ENCODE assay signal across 22 mouse cellular contexts in genomic region chr10:116156699-116157098, GRCm38 (mm10). TPM values are rescaled to one million over a fixed set of nuclear protein-coding genes. Genes with fewer than 3 reads are reported as not detected.
A peak's percentile ranks its signal among the peaks of the same experiment; 100 is the strongest.
DNase-seq lines count a peak whose midpoint lies in the region; ATAC-seq lines count a peak whose summit lies in the region.
"Had no signal": no experiment of that assay in that cellular context is flagged by ENCODE, and none has a peak within 500 bp of the region (broad histone marks: within the 10 kb centered on the region; RNA-seq: fewer than 3 reads in every experiment).

No protein-coding gene starts in this region.

- intact Hi-C loops in gastrocnemius, postnatal 14 days (cut with DNase I; ENCODE audit: low total_unique reads) = no loop called here

- peak; percentile 97 for ATAC-seq in granulocyte monocyte progenitor cell, adult 5-6 weeks (replicated peaks; ENCODE audit: poor library complexity, severe bottlenecking)
- peak; percentile 98 for ATAC-seq in megakaryocyte progenitor cell, adult 5-6 weeks (replicated peaks; ENCODE audit: poor library complexity)
- no peak for ATAC-seq in megakaryocyte-erythroid progenitor cell, adult 5-6 weeks (replicated peaks; ENCODE audit: low FRiP score, low TSS enrichment, poor library complexity, severe bottlenecking)
- ATAC-seq: CD4-positive, CD25-positive, alpha-beta regulatory T cell, adult 4 months; forebrain, embryonic 15.5 days had no signal

- DNase-seq in lung, postnatal 36 days = peak; percentile 13
- no peak for DNase-seq in lung, postnatal 14 days
- no peak for DNase-seq in kidney, adult 9 months
- DNase-seq in gastrocnemius, postnatal 14 days = no peak
- DNase-seq: adrenal gland, adult 2 months; adrenal gland, postnatal 14 days; cerebellum, adult 11-12 months; cerebellum, adult 8-10 months; cerebellum, postnatal 10 days; cerebellum, postnatal 36 days; gastrocnemius, postnatal 25 days; heart, adult 2 months; heart, postnatal 14 days; heart, postnatal 4 days had no signal

RNA-seq across cellular contexts. Expression of gene 4933416C03Rik, which starts 43.0 kb away (rescaled TPM):
- not detected in 2 replicates for total RNA-seq in granulocyte monocyte progenitor cell, adult 5-6 weeks (2014; fragmentation: Nextera tagmentation)
- not detected in 2 replicates for total RNA-seq in granulocyte monocyte progenitor cell, adult 5-6 weeks (2017)
- not detected in 2 replicates for total RNA-seq in megakaryocyte progenitor cell, adult 5-6 weeks (2015)
- not detected in 2 replicates for total RNA-seq in megakaryocyte progenitor cell, adult 5-6 weeks (2017)
- not detected in 2 replicates for total RNA-seq in megakaryocyte-erythroid progenitor cell, adult 5-6 weeks (2014; fragmentation: Nextera tagmentation)
- not detected in 2 replicates for total RNA-seq in megakaryocyte-erythroid progenitor cell, adult 5-6 weeks (2017)
- not detected for total RNA-seq in gastrocnemius, postnatal 14 days (2021)
- total RNA-seq: adrenal gland, adult 2 months; adrenal gland, postnatal 14 days; adrenal gland, postnatal 4 days; gastrocnemius, adult 18-20 months; gastrocnemius, postnatal 25 days; heart, adult 2 months; heart, postnatal 14 days; heart, postnatal 4 days; MEL had no signal
